Mouse (Mus musculus): ENCODE results near the gene Gm7029. TPM values are rescaled to one million over a fixed set of nuclear protein-coding genes. Genes with fewer than 3 reads are reported as not detected.

The Gm7029 gene
- total and polyA plus RNA-seq, 3 experiments, result not detected

DNA sequence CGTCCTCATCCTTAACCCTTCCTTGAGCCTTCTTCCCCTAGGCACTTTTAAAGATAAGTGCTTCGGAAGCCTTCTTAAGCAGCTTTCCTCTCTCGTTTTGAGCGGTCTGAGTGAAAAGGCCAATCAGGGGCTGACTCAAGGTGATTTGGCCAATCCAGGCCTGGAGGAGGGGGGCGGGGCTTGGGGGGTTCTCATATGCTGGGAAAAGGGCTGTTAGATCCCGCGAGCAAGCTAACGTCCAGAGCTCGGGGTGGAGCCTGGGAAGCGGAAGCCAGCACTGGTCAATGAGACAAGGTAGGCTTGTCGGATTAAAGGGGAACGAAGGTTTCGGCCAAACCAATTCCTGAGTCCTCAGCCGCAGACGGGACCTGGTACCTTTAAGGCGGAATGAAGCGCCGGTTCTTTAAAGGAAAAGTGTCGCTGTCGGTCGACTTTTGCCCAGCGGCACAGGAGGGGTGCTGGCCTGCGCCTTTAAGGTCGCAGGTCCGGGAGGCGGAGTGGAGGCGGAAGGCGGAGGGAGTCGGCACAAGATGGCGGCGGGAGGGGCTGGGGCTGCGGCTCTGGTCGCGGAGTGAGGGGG is 42.1 kb downstream of the Gm7029 start, which contains the start of the genes Tapbp and Zbtb22 (continued):
- 0 out of 2 replicates have a peak, but pooled peaks have one; percentile 10 for TF ChIP-seq BHLHE40 (IDR thresholded peaks at IDR 0.05; ENCODE audit: borderline replicate concordance, low read depth, low read length)
- TF ChIP-seq TAL1 (IDR thresholded peaks at IDR 0.05; ENCODE audit: low read length), result no peak
- TF ChIP-seq POLR2A (IDR thresholded peaks at IDR 0.05; ENCODE audit: control insufficient read depth in 1 of 2, insufficient read depth in 1 of 2, low read depth in 1 of 2, low read length in 2 of 2, poor library complexity in 1 of 2), result peak; percentile 35 to 59; a peak in 3 of 4 replicates
- TF ChIP-seq USF1 (IDR thresholded peaks at IDR 0.05; ENCODE audit: low read depth, low read length), result 0 out of 2 replicates have a peak, but pooled peaks have one; percentile 10

DNA sequence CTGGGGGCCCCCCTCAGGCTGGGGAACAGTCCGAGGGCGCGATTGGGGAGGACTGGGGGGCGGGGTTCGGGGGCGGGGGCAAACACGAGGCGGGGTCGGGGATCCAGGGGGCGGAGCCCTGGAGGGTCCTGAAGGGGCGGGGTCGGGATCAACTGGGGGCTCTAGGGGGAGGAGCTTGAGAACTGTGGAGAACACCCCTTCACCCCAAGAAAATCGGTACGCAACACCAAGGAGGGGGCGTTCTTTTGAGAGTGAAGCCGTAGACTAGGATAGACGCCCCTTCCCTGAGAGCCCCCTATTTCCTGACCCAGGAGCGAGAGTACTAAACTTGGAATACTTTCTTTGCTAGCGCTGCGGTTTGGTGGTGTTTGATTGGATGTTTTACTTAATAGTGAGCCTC is 42.7 kb downstream of the Gm7029 start:
- peaks cover 22% of the 10 kb centered on the region for H3K79me2 ChIP-seq (ENCODE audit: control insufficient read depth, insufficient read depth, low read length, poor library complexity)
- peak overlapping the region; percentile 63 for H3K9ac ChIP-seq (ENCODE audit: control insufficient read depth, low read depth, low read length, poor library complexity, severe bottlenecking)
- peak overlapping the region; percentile 69 to 82 for H3K4me3 ChIP-seq (ENCODE audit: control insufficient read depth in 1 of 2, insufficient read depth in 1 of 2, low read depth in 2 of 2, low read length in 2 of 2)
- H3K27ac ChIP-seq (ENCODE audit: control insufficient read depth, low read depth, low read length), result no peak overlapping the region
- H3K27me3 ChIP-seq (ENCODE audit: control insufficient read depth in 1 of 2, insufficient read depth in 2 of 2, low read length in 2 of 2), result no peaks in the 10 kb centered on the region
- H3K9me3 ChIP-seq (replicated peaks; ENCODE audit: insufficient read depth, low read length), result no peaks in the 10 kb centered on the region
- TF ChIP-seq MYC (IDR thresholded peaks at IDR 0.05; ENCODE audit: low read depth, low read length) (no peak), MXI1 (IDR thresholded peaks at IDR 0.05; ENCODE audit: low read depth, low read length) (no peak), MAZ (IDR thresholded peaks at IDR 0.05; ENCODE audit: low read depth, low read length) (no peak; the same call in 1 of the 2 replicates), MEF2A (IDR thresholded peaks at IDR 0.05; ENCODE audit: extremely low read depth, insufficient replicate concordance, low read depth, low read length, poor library complexity, severe bottlenecking) (no peak), SMC3 (IDR thresholded peaks at IDR 0.05; ENCODE audit: low read depth, low read length) (no peak), TAL1 (IDR thresholded peaks at IDR 0.05; ENCODE audit: low read length) (no peak)
- H3K4me1 ChIP-seq (ENCODE audit: control insufficient read depth in 1 of 2, insufficient read depth in 2 of 2, low read length in 2 of 2), result peaks cover 4 to 18% of the 10 kb centered on the region in 2 experiments; a peak in 3 of 4 replicates
- H3K36me3 ChIP-seq (ENCODE audit: control insufficient read depth in 1 of 2, insufficient read depth in 2 of 2, low read length in 2 of 2), result peaks cover 0 to 12% of the 10 kb centered on the region in 2 experiments
- DNase-seq (ENCODE audit: low read depth, low spot score), result no peak

DNA sequence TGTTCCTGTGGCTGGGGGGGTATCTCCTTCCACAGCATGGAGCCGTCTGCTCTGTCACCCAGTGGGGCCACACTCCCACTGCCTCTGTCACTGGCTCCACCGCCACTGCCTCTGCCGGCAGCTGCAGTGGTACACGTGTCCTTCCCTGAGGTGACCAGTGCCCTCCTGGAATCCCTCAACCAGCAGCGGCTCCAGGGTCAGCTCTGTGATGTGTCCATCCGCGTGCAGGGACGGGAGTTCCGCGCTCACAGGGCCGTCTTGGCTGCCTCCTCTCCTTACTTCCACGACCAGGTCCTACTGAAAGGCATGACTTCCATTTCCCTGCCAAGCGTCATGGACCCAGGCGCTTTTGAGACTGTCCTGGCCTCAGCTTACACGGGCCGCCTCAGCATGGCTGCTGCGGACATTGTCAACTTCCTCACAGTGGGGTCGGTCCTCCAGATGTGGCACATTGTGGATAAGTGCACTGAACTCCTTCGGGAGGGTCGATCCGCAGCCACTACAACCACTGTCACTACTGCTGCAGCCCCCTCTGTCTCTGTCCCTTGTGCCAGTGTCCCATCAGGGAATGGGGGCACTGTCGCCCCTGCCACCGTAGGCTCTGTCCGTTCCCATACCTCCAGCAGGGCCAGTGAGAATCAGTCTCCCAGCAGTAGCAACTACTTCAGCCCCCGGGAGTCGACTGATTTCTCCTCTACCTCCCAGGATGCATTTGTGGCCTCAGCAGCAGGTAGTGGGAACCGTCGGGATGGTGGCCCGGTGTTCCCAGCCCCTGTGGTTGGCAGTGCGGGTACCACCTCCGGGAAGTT is 43.4 kb downstream of the Gm7029 start:
- H3K9me3 ChIP-seq (replicated peaks; ENCODE audit: insufficient read depth, low read length), result no peaks in the 10 kb centered on the region
- DNase-seq (ENCODE audit: low read depth, low spot score), result no peak
- no peak overlapping the region for H3K27ac ChIP-seq (ENCODE audit: control insufficient read depth, low read depth, low read length)
- peaks cover 17% of the 10 kb centered on the region for H3K79me2 ChIP-seq (ENCODE audit: control insufficient read depth, insufficient read depth, low read length, poor library complexity)
- H3K36me3 ChIP-seq (ENCODE audit: control insufficient read depth in 1 of 2, insufficient read depth in 2 of 2, low read length in 2 of 2), result peaks cover 0 to 12% of the 10 kb centered on the region in 2 experiments
- H3K4me3 ChIP-seq (ENCODE audit: control insufficient read depth in 1 of 2, insufficient read depth in 1 of 2, low read depth in 2 of 2, low read length in 2 of 2), result peak overlapping the region; percentile 69 to 82
- H3K9ac ChIP-seq (ENCODE audit: control insufficient read depth, low read depth, low read length, poor library complexity, severe bottlenecking), result peak overlapping the region; percentile 63; the same call in 1 of the 2 replicates
- no peaks in the 10 kb centered on the region for H3K27me3 ChIP-seq (ENCODE audit: control insufficient read depth in 1 of 2, insufficient read depth in 2 of 2, low read length in 2 of 2)
- H3K4me1 ChIP-seq (ENCODE audit: control insufficient read depth in 1 of 2, insufficient read depth in 2 of 2, low read length in 2 of 2), result peaks cover 4 to 21% of the 10 kb centered on the region in 2 experiments; a peak in 3 of 4 replicates
- TF ChIP-seq MAZ (IDR thresholded peaks at IDR 0.05; ENCODE audit: low read depth, low read length) (no peak), MAFK (IDR thresholded peaks at IDR 0.05; ENCODE audit: borderline replicate concordance, low read depth, low read length) (no peak)
